Mouse (Mus musculus) embryonic fibroblast, embryonic 13.5 days (primary cell): ENCODE measurements at regions not wholly inside any gene's neighbourhood (a gene's known extent, or its start where the extent isn't known, plus 50 kb on each side); places are given as distances from the start of the nearest gene placed in this dataset.
"Not testable (repeated sequence)": the region's sequence is repeated elsewhere in the genome, so short reads cannot be mapped to it uniquely, and the experiment has no call there.

ENCODE experiments used
- CTCF ChIP-seq: IDR thresholded peaks from 2 replicates; pipeline ENCODE4 v1.5.1; 2011; ENCODE audit warnings: mild to moderate bottlenecking, control low read depth, low read length, moderate library complexity, borderline replicate concordance; ENCODE audit not compliant: insufficient read depth
- POLR2A ChIP-seq: IDR thresholded peaks from 2 replicates; pipeline ENCODE4 v1.6.1; 2011; ENCODE audit warnings: low read depth, mild to moderate bottlenecking, control low read depth, low read length, moderate library complexity

- TF ChIP-seq CTCF, POLR2A: not testable (repeated sequence)
These were observed 170.2 kb downstream of the Snx19 start for GRCm38 (mm10) chr9:30597092-30597491.
